Mouse (Mus musculus) heart, embryonic 16.5 days (tissue): ENCODE measurements around the gene Gtf2h3. TPM values are rescaled to one million over a fixed set of nuclear protein-coding genes. Genes with fewer than 3 reads are reported as not detected.

ENCODE experiments used
- ATAC-seq: fragments of 200-750 bp; cut with Nextera tagmentation; replicated peaks from 2 replicates; pipeline ENCODE4 v1.8.0; 2017; ENCODE audit warnings: moderate number of reproducible peaks; ENCODE audit not compliant: insufficient read depth, low FRiP score; ENCODE audit errors: extremely low read depth
- H3K27ac ChIP-seq: fragments of 300-500 bp; sonication (generic); 2 replicates; pipeline ENCODE4 v1.5.1; 2014; ENCODE audit warnings: mild to moderate bottlenecking, low read length, control low read depth, moderate library complexity
- H3K27me3 ChIP-seq: fragments of 300-500 bp; sonication (generic); 2 replicates; pipeline ENCODE4 v1.6.1; 2014; ENCODE audit warnings: low read length, mixed read lengths; ENCODE audit not compliant: control insufficient read depth, insufficient read depth
- H3K36me3 ChIP-seq: fragments of 300-500 bp; sonication (generic); 2 replicates; pipeline ENCODE4 v1.6.1; 2014; ENCODE audit not compliant: control insufficient read depth, insufficient read depth
- H3K4me1 ChIP-seq: fragments of 300-500 bp; sonication (generic); 2 replicates; pipeline ENCODE4 v1.6.1; 2014; ENCODE audit warnings: low read length, mixed read lengths; ENCODE audit not compliant: control insufficient read depth, insufficient read depth
- H3K4me2 ChIP-seq: fragments of 300-500 bp; sonication (generic); 2 replicates; pipeline ENCODE4 v1.6.1; 2014; ENCODE audit warnings: low read depth, mild to moderate bottlenecking, control low read depth, low read length
- H3K4me3 ChIP-seq: fragments of 300-500 bp; sonication (generic); 2 replicates; pipeline ENCODE4 v1.5.1; 2014; ENCODE audit warnings: mild to moderate bottlenecking, control low read depth, low read length
- H3K9ac ChIP-seq: fragments of 300-500 bp; sonication (generic); 2 replicates; pipeline ENCODE4 v1.6.1; 2014; ENCODE audit warnings: low read length, control low read depth
- H3K9me3 ChIP-seq: fragments of 300-500 bp; sonication (generic); replicated peaks from 2 replicates; pipeline ENCODE4 v1.6.1; 2016; ENCODE audit warnings: low read length; ENCODE audit not compliant: control insufficient read depth
- WGBS: fragments of 180-500 bp; shearing (Covaris S2); extraction: QIAGEN DNeasy Blood & Tissue Kit; methylation state at CpG from one replicate; pipeline ENCODE4 v1.1.7; 2014; 5-methylcytosine and 5-hydroxymethylcytosine counted together
- polyA plus RNA-seq: library from polyadenylated mRNA; unstranded; fragments of >200 nt; fragmentation: Nextera tagmentation; extraction: Ambion mirVana; gene quantifications from 2 replicates; pipeline ENCODE4 v1.2.1, GENCODE M21; 2015

The Gtf2h3 gene
- polyA plus RNA-seq, 1 experiment from 2014 or later, result 34.3 TPM

GRCm38 (mm10) chr5:124602349-124602748 is 23.4 kb downstream of the Gtf2h3 start:
- Histone ChIP-seq H3K27me3 (no peaks in the 10 kb centered on the region), H3K4me1 (peaks cover 7% of the 10 kb centered on the region), H3K27ac (no peak overlapping the region), H3K4me3 (no peak overlapping the region), H3K9me3 (no peaks in the 10 kb centered on the region), H3K9ac (no peak overlapping the region), H3K36me3 (no peaks in the 10 kb centered on the region), H3K4me2 (no peak overlapping the region)
- WGBS, result 68% methylated on average over 5 of the region's 5 CpGs
- ATAC-seq, result no peak

DNA sequence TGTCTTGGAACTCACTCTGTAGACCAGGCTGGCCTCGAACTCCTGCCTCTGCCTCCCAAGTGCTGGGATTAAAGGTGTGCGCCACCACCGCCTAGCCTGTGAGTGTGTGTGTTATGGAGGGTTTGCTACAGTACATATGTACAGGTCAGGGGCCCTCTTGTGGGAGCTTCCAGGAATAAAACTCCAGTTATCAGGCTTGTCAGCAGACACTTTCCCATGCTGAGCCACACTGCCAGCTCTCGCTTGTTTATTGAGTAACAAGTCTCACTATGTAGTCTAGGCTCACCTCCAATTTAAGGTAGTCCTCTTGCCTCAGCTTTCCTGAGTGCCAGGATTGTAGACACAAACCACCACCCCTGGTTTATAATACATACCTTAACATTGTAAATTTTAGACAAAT is 25.4 kb downstream of the Gtf2h3 start:
- ATAC-seq, result no peak
- H3K36me3 ChIP-seq, result no peaks in the 10 kb centered on the region
- WGBS, result 69% methylated on average over 4 of the region's 4 CpGs

GRCm38 (mm10) chr5:124605041-124605622 is 26.2 kb downstream of the Gtf2h3 start:
- no peak for ATAC-seq
- H3K4me2 ChIP-seq, result no peak overlapping the region
- no peak overlapping the region for H3K27ac ChIP-seq
- H3K36me3 ChIP-seq, result no peaks in the 10 kb centered on the region
- H3K27me3 ChIP-seq, result no peaks in the 10 kb centered on the region
- H3K4me1 ChIP-seq, result no peaks in the 10 kb centered on the region
- WGBS, result 82% methylated on average over 17 of the region's 17 CpGs
- H3K9me3 ChIP-seq, result no peaks in the 10 kb centered on the region
- no peak overlapping the region for H3K9ac ChIP-seq
- H3K4me3 ChIP-seq, result no peak overlapping the region

More for the DNA sequence above, 25.4 kb downstream of the Gtf2h3 start:
- Histone ChIP-seq H3K27ac (no peak overlapping the region), H3K27me3 (no peaks in the 10 kb centered on the region), H3K9me3 (no peaks in the 10 kb centered on the region), H3K9ac (no peak overlapping the region), H3K4me2 (no peak overlapping the region), H3K4me1 (no peaks in the 10 kb centered on the region; the same call in 1 of the 2 replicates), H3K4me3 (no peak overlapping the region)

- H3K27me3 ChIP-seq, result no peaks in the 10 kb centered on the region
- no peak overlapping the region for H3K4me2 ChIP-seq
- H3K4me1 ChIP-seq, result no peaks in the 10 kb centered on the region
- no peaks in the 10 kb centered on the region for H3K9me3 ChIP-seq
- peaks cover 3% of the 10 kb centered on the region; the same call in 1 of the 2 replicates for H3K36me3 ChIP-seq
- ATAC-seq, result no peak
- 74% methylated on average over 10 of the region's 10 CpGs for WGBS
- H3K9ac ChIP-seq, result no peak overlapping the region
- H3K27ac ChIP-seq, result no peak overlapping the region
- H3K4me3 ChIP-seq, result no peak overlapping the region
Observed at GRCm38 (mm10) chr5:124610965-124611364, 32.0 kb downstream of the Gtf2h3 start.

GRCm38 (mm10) chr5:124614709-124615108 is 35.8 kb downstream of the Gtf2h3 start:
- ATAC-seq, result peak; percentile 41; the same call in 1 of the 2 replicates
- 74% methylated on average over 11 of the region's 11 CpGs for WGBS
- Histone ChIP-seq H3K27me3 (no peaks in the 10 kb centered on the region), H3K4me3 (no peak overlapping the region), H3K36me3 (peaks cover 3% of the 10 kb centered on the region; the same call in 1 of the 2 replicates), H3K27ac (no peak overlapping the region), H3K9ac (no peak overlapping the region), H3K4me2 (no peak overlapping the region), H3K4me1 (no peaks in the 10 kb centered on the region), H3K9me3 (no peaks in the 10 kb centered on the region)

DNA sequence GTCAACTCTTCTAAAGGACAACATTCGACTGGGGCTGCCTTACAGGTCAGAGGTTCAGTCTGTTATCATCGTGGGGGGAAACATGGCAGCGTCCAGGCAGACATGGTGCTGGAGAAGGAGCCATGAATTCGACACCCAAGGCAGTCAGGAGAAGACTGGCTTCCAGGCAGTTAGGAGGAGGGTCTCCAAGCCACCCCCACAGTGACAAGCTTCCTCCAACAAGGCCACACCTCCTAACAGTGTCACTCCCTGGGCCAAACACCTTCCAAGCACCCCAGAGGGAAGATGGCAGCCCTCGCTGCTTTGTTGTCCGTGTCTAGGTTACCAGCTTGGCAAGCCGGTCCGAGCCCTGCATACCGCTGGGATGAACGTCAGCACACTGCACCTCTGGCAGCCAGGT is 39.8 kb downstream of the Gtf2h3 start:
- Histone ChIP-seq H3K27me3 (no peaks in the 10 kb centered on the region), H3K27ac (no peak overlapping the region), H3K4me3 (no peak overlapping the region), H3K4me2 (no peak overlapping the region), H3K9ac (no peak overlapping the region), H3K9me3 (no peaks in the 10 kb centered on the region), H3K4me1 (no peaks in the 10 kb centered on the region), H3K36me3 (no peaks in the 10 kb centered on the region)
- no peak for ATAC-seq
- 74% methylated on average over 10 of the region's 10 CpGs for WGBS

DNA sequence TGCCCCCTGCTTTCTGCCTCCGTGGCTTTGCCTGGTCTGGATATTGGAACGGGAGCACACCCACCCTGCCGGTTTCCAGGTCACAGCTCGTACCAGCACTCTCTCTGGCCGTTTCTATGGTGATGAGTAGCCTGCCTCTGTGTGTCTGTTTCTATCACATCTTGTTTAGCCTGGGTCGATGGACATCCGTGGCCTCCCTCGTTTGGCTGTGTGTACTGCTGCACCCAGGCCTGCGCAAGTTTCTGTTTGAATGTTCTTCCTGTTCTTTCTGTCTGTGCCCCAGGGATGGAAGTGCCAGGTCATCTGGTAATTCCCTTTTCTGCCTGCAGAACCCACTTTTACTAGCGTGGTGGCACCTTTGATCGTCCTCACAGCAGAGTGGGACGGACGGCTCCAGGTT is 42.4 kb downstream of the Gtf2h3 start:
- Histone ChIP-seq H3K27me3 (no peaks in the 10 kb centered on the region), H3K36me3 (no peaks in the 10 kb centered on the region), H3K9me3 (no peaks in the 10 kb centered on the region), H3K4me2 (no peak overlapping the region), H3K9ac (no peak overlapping the region), H3K4me3 (no peak overlapping the region), H3K4me1 (no peaks in the 10 kb centered on the region), H3K27ac (no peak overlapping the region)
- no peak for ATAC-seq
- WGBS, result 75% methylated on average over 13 of the region's 13 CpGs

GRCm38 (mm10) chr5:124622890-124623289 is 44.0 kb downstream of the Gtf2h3 start:
- Histone ChIP-seq H3K27me3 (no peaks in the 10 kb centered on the region), H3K9me3 (no peaks in the 10 kb centered on the region), H3K4me2 (no peak overlapping the region), H3K4me3 (no peak overlapping the region), H3K4me1 (peaks cover under 1% of the 10 kb centered on the region; the same call in 1 of the 2 replicates), H3K27ac (no peak overlapping the region), H3K36me3 (no peaks in the 10 kb centered on the region), H3K9ac (no peak overlapping the region)
- 84% methylated on average over 15 of the region's 15 CpGs for WGBS
- no peak for ATAC-seq

GRCm38 (mm10) chr5:124624291-124624690 is 45.4 kb downstream of the Gtf2h3 start:
- H3K36me3 ChIP-seq, result no peaks in the 10 kb centered on the region
- no peak overlapping the region for H3K9ac ChIP-seq
- no peak for ATAC-seq
- peaks cover 5% of the 10 kb centered on the region; the same call in 1 of the 2 replicates for H3K4me1 ChIP-seq
- H3K9me3 ChIP-seq, result no peaks in the 10 kb centered on the region
- H3K4me3 ChIP-seq, result no peak overlapping the region
- no peak overlapping the region for H3K27ac ChIP-seq
- WGBS, result 84% methylated on average over 9 of the region's 9 CpGs
- H3K27me3 ChIP-seq, result no peaks in the 10 kb centered on the region
- H3K4me2 ChIP-seq, result no peak overlapping the region
